Mouse (Mus musculus) adrenal gland, postnatal 25 days (tissue): ENCODE results near the gene Setd7. TPM values are rescaled to one million over a fixed set of nuclear protein-coding genes. Genes with fewer than 3 reads are reported as not detected.

ENCODE experiments used
- DNase-seq: peaks from one replicate; pipeline ENCODE4 v3.0.0; 2021; ENCODE audit warnings: mixed read lengths
- total RNA-seq: library from RNA; stranded (reverse); gene quantifications from 2 replicates; pipeline ENCODE4 v1.2.3, GENCODE M21; 2021

The Setd7 gene
- total RNA-seq, 1 experiment from 2014 or later = 53.8 TPM

DNA sequence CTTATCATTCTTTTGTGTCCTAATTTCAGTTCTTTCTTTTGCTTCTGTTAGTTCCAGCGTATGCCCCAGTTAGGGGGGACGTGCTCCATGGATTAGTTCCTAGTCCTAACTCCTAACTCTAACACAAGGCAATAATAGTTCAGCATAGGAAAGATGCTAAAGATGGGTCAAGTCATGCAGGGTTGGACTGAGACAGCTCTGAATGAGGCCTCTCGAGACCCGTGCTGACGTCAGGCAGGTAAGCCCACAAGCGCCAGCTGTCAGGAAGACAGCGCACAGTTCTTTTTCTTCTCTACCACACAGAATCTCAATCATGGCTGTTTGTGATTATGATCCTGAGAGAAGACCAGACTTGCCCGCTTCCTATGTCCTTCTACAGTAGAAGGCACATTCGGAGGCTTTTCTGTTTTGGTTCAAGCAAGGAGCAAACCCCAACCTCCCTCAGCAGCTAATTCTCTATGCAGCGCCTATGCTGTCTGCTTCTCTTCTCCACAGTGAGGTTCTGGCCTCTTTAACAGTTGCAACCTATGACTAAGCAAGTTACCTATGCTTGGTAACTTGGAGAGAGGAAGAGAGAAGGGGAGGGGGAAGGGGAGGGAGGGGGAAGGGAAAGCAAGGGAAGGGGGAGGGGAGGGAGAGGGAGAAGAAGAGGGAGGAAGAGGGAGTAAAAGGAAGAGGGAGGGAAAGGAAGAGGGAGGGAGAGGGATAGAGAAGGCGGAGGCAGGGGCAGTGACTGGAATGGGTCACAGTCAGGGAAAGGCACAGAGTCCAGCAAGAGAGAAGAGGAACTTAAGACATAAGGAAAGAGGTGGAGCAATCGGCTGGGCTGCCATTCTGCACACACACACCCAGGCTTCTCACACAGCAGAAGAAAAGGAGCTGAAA is 42.6 kb downstream of the Setd7 start:
- no peak for DNase-seq

DNA sequence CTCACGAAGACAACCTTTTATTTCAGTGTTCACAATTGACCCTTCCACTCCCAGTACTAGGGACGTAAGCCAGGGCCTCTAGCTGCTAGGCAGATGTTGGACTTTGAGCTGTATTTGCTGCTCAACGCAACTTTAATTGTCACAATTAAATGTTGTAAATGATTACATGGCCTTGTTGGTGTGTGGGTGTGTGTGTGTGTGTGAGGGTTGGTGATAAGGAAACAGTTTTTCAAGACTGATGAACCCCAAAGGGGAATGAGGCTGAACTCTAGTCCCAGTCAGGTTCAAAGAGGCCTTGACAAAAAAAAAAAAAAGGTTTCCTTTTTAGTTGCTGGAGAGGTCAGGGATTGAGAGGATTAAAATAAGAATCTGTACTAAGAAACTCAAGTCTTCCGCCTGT is 43.2 kb downstream of the Setd7 start:
- no peak for DNase-seq

DNA sequence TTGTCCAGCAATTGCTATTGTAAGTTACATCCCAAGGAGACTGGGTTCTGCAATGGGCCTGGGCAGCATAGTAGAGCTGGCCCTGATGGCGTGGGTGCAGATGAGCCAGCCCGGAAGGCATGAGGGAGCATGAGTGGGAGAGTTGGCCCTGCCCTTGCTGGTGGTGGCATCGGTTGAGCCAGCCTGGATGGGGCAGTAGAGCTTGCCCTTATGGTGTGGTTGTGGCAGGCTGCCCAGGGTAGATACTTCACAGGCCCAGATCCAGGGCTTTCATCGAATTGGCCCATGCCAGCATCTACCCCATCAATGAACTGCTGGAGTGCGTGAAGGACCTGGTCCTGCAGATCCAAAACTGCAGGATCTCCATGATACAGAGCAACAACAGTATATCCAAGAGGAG is 48.7 kb downstream of the Setd7 start:
- no peak for DNase-seq

DNA sequence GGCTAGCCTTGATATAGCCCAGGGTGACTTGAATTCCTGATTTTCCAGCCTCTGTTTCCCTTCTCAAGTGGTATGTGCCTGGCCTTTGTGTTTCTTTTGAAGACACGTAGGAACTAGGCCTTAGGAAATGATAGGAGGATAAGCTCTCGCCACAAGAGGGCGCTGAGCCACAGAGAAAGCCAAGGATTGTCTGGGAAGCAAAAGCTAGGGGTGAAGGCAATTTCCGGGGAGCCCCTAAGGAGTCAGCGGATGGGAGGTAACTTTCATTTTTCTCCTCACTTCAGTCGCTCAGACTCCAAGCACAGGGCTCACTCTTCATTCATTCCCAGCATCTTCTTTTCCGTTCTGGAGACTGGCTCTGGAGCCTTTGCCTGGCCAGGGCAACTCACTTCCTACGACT is 49.8 kb downstream of the Setd7 start:
- peak; percentile 77 for DNase-seq

- no peak for DNase-seq
Observed at GRCm38 (mm10) chr3:51505465-51505864, 55.2 kb downstream of the Setd7 start.

GRCm38 (mm10) chr3:51504385-51504952 is 56.2 kb downstream of the Setd7 start:
- DNase-seq = no peak

- DNase-seq = no peak
Observed at GRCm38 (mm10) chr3:51499876-51500275, 60.8 kb downstream of the Setd7 start.

GRCm38 (mm10) chr3:51498659-51499058 is 62.0 kb downstream of the Setd7 start:
- no peak for DNase-seq

GRCm38 (mm10) chr3:51497978-51498377 is 62.7 kb downstream of the Setd7 start:
- DNase-seq = no peak

- no peak for DNase-seq
Observed at GRCm38 (mm10) chr3:51495646-51496045, 65.0 kb downstream of the Setd7 start.

DNA sequence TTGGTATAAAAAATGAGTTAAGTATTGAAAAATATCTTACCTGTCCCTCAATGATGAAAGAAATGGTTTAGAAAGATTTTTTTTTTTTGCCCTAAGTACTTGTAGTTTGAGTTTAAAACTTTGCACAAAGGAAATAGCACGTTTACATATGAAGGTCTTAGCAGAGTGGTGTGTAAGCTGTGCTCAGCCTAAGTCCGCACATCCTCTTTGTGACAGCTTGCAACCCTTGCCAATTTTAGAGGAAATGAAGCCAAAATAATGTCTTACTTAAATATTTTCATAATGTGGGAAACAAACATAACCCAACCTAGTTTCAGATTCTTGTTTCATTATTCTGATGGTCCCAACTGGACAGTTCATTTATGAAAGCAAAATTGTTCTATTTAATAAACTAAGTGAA is 66.2 kb downstream of the Setd7 start:
- DNase-seq = no peak

GRCm38 (mm10) chr3:51493272-51493838 is 67.3 kb downstream of the Setd7 start:
- DNase-seq = no peak

- DNase-seq = no peak
Observed at GRCm38 (mm10) chr3:51490088-51490753, 70.5 kb downstream of the Setd7 start.

- no peak for DNase-seq
Observed at GRCm38 (mm10) chr3:51486491-51487195, 74.0 kb downstream of the Setd7 start.

- DNase-seq = no peak
Observed at GRCm38 (mm10) chr3:51485347-51485746, 75.3 kb downstream of the Setd7 start.

DNA sequence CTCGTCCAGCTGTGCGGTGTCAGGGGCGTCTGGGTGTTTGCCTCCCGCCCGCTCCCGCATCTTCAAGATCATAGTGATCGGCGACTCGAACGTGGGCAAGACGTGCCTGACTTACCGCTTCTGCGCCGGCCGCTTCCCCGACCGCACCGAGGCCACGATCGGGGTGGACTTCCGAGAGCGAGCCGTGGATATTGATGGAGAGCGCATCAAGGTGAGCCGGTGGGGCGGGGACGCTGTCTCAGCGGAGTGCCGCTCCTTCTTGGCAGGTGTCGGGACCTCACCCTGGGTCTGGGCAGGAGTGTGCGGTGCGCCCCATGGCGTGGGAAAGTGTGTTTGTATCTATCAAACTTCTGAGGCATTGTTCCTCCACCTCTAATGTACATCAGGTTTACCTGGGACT is 76.3 kb downstream of the Setd7 start:
- no peak for DNase-seq

DNA sequence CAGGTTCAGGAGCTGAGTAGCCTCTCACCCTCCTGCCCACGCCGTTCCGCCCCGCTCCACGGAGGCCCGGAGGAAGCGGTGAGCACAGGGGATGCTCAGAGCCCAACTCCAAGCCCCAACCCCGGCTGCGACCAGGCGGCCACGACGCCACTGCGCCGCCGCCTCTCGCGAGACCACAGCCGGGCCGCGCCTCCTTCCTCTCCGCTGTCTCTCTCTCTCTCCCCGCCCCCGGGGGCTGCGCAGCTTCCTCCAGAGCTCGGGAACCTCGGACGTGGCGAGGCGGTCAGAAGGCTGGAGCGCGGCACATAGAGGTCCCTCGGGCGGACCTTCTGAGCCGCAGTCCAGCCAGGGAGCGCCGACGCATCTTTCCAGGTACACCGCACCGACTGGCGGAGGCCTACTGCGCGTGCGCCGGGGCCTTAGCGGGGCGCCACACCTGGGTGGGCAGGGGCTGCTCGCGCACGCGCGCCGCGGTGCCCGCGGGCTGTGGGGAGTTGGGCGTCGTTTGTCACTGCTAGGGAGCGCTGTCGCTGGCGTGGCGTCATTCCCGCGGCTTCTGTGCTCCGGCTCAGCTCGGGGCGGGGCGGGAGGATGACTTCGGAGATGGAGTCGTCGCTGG is 76.8 kb downstream of the Setd7 start, which contains the start of gene Rab33b:
Rab33b (plus strand) TSS at position 180 of the 619 bp plus-strand sequence.
- DNase-seq = peak; percentile 97

DNA sequence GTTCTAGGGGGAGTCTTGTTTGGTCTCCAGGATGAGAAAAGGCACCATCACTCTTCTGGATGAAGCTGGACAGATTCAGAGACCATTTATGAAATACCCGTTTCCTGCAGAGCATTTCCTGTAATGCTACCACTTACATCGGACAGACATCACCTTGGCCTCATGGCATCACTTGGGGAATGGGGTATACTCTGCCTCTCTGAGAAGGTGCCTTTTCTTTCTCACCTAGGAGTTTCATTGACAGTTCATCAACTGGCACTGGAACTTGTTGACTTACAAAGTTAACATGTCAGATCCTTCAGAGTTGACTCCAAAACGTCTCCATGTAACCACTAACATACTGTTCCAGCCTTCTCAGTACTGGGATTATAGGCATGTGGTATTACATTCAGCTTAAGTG is 77.9 kb downstream of the Setd7 start:
- DNase-seq = no peak

DNA sequence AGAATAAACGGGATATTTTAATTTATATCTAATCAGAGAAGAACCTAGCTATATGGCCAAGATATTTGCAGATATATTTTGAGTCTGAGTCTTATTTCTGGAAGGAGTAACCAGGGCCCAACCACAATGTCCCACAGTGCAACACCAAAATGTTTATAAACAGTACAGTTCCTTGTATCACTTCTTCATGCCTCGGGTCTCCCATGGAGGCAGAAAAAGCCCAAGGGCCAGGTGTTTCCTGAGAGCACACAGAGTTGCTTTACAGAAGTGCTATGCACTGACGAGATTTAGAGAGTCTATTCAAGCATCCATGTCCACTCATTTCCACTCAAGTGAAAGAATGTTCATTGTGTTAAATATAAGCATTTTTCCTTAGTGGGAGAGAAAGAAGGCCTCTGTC is 78.8 kb downstream of the Setd7 start:
- no peak for DNase-seq

DNA sequence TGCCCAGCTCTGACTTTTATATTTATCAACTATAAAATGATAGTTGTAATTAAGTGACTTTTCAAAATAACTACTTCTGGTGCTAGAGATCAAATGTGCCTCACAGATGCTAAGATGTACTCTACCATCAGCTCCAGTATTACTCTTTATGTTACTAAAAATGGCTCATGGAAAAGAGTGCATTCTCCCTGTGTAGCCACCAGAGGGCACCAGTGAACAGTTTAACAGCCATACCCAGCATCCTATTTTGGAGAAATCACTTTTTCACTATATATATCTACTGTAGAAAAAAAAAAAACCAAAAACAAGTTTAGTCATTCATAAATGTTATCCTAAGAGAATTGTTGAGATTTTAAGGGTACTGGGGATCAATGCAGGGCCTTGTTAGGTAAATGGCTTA is 79.6 kb downstream of the Setd7 start:
- DNase-seq = peak; percentile 39

DNA sequence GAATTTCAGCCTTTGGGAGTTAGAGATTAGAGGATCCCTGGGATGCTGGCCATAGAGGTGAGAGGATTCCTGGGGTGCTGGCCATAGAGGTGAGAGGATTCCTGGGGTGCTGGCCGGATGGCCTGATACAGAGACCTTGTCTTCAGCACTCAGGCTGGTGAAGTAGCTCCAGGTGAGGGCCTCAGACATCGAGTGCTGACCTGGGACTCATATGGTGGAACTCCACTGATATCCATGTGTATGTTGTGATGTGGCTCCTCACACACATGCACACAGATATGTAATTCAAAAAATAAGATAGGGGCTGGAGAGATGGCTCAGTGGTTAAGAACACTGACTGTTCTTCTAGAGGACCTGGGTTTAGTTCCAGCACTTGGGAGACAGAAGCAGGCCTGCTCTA is 80.8 kb downstream of the Setd7 start:
- no peak for DNase-seq

DNA sequence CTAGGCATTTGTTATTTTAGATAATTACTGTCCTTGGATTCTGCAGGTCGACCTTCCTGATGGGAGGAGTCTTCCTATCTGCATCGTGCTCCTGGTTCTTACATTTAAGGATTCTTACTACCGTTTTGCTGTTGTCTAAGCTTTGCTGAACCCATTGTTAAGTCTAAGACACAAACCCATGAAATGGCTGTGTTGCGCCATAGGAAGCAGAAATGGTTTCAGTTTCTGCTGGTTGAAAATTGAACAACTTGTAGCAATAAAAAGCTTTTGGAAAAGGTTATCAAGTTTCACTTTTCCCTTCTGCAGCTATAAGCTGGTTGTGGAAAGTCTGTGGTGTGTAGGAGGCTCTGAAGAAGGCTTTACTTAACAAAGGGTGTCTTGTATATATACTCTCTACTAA is 85.0 kb downstream of the Setd7 start:
- no peak for DNase-seq
